Mouse (Mus musculus) neural tube, embryonic 13.5 days (tissue): ENCODE results near the gene C130032M10Rik. TPM values are rescaled to one million over a fixed set of nuclear protein-coding genes. Genes with fewer than 3 reads are reported as not detected.
"Not testable (repeated sequence)": the region's sequence is repeated elsewhere in the genome, so short reads cannot be mapped to it uniquely, and the experiment has no call there.

ENCODE experiments used
- ATAC-seq: fragments of 200-750 bp; cut with Nextera tagmentation; 2 replicates; pipeline ENCODE4 v1.8.0; 2017; ENCODE audit warnings: low read depth, mild to moderate bottlenecking, moderate TSS enrichment, moderate library complexity
- H3K27ac ChIP-seq: fragments of 300-500 bp; sonication (generic); replicated peaks from 2 replicates; pipeline ENCODE4 v1.5.1; 2015; ENCODE audit warnings: moderate library complexity, mild to moderate bottlenecking, inconsistent platforms
- H3K27me3 ChIP-seq: fragments of 300-500 bp; sonication (generic); 2 replicates; pipeline ENCODE4 v1.6.1; 2015; ENCODE audit warnings: mild to moderate bottlenecking, inconsistent platforms
- H3K36me3 ChIP-seq: fragments of 300-500 bp; sonication (generic); 2 replicates; pipeline ENCODE4 v1.6.1; 2015; ENCODE audit warnings: mild to moderate bottlenecking, inconsistent platforms
- H3K4me1 ChIP-seq: fragments of 300-500 bp; sonication (generic); replicated peaks from 2 replicates; pipeline ENCODE4 v1.6.1; 2015; ENCODE audit warnings: inconsistent platforms
- H3K4me2 ChIP-seq: fragments of 300-500 bp; sonication (generic); 2 replicates; pipeline ENCODE4 v1.6.1; 2015; ENCODE audit warnings: inconsistent platforms, mild to moderate bottlenecking, moderate library complexity
- H3K4me3 ChIP-seq: fragments of 300-500 bp; sonication (generic); 2 replicates; pipeline ENCODE4 v1.5.1; 2015; ENCODE audit warnings: mild to moderate bottlenecking, inconsistent platforms
- H3K9ac ChIP-seq: fragments of 300-500 bp; sonication (generic); 2 replicates; pipeline ENCODE4 v1.6.1; 2015; ENCODE audit warnings: moderate library complexity, mild to moderate bottlenecking, inconsistent platforms
- H3K9me3 ChIP-seq: fragments of 300-500 bp; sonication (generic); 2 replicates; pipeline ENCODE4 v1.6.1; 2016; ENCODE audit warnings: inconsistent platforms
- WGBS: fragments of 180-500 bp; shearing (Covaris S2); methylation state at CpG from one replicate; pipeline ENCODE4 v1.1.7; 2015; 5-methylcytosine and 5-hydroxymethylcytosine counted together
- polyA plus RNA-seq: library from polyadenylated mRNA; unstranded; fragments of >200 nt; fragmentation: Nextera tagmentation; extraction: Ambion mirVana; gene quantifications from 2 replicates; pipeline ENCODE4 v1.2.1, GENCODE M21; 2015

The C130032M10Rik gene
- polyA plus RNA-seq, 1 experiment from 2014 or later, result not detected

DNA sequence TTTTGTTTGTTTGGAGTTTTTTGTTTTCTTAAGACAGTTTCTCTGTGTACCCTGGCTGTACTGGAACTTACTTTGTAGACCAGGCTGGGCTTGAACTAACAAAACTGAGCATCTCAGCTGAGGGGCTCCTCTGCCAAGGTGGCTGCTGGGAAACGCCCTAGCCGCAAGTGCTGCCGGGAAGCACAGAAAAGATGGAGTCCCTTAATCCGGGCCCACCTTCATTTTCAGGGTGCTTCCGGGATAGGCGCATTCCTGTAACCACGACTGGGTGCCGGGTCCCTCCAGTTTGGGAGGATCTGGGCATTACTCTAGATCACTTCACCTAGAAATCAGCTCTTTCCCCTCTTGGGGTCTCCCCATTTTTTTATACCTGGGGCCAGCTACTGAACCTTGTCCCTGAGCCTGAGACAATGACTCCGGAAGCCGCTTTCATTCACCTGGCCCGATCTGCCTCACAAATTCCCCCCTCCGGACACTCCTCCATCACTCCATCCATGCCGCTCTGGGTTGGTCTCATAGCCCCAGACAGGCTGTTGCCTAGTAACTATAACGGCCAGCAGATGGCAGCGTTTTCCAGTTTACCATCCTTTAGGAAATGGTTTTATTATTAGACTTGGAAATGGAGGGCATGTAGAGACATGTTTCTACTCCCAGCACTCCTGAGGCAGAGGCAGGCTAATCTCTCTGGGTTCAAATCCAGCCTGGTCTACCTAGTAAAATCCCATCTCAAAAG lies 15.5 kb upstream of the C130032M10Rik start:
- no peak overlapping the region for H3K27ac ChIP-seq
- H3K9me3 ChIP-seq, result no peaks in the 10 kb centered on the region
- H3K36me3 ChIP-seq, result no peaks in the 10 kb centered on the region
- no peaks in the 10 kb centered on the region for H3K27me3 ChIP-seq
- 0 out of 2 replicates have a peak, but pooled peaks cover 3% of the 10 kb centered on the region for H3K4me1 ChIP-seq
- 0 out of 2 replicates have a peak, but pooled peaks have one; percentile 40 for ATAC-seq
- 0 out of 2 replicates have a peak overlapping the region, but pooled peaks have one; percentile 14 for H3K4me2 ChIP-seq
- H3K4me3 ChIP-seq, result no peak overlapping the region
- H3K9ac ChIP-seq, result no peak overlapping the region
- 21% methylated on average over 15 of the region's 15 CpGs for WGBS

DNA sequence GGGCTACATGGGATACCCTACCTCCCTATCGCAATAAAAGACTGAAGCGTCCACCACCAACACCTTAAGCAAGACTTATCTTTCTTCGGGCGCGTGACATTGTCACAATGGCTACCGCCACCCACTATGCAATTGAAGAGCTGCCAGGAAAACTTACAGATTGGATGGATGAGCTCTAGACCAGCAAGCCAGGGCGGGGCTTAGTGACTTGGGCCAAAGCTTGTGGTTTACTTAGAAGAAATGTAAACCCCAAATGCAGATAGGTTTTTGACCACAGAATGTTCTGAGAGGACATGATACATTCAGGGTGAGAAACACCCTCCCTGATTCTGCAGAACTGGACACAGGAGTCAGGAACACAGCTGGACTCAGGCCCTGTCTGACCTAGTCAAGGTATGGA lies 14.4 kb upstream of the C130032M10Rik start:
- H3K27ac ChIP-seq, result no peak overlapping the region
- ATAC-seq, result no peak
- H3K36me3 ChIP-seq, result no peaks in the 10 kb centered on the region
- H3K4me1 ChIP-seq, result 0 out of 2 replicates have a peak, but pooled peaks cover 3% of the 10 kb centered on the region
- no peaks in the 10 kb centered on the region for H3K27me3 ChIP-seq
- H3K9ac ChIP-seq, result no peak overlapping the region
- 95% methylated on average over 7 of the region's 7 CpGs for WGBS
- no peak overlapping the region for H3K4me3 ChIP-seq
- no peaks in the 10 kb centered on the region for H3K9me3 ChIP-seq
- no peak overlapping the region for H3K4me2 ChIP-seq

DNA sequence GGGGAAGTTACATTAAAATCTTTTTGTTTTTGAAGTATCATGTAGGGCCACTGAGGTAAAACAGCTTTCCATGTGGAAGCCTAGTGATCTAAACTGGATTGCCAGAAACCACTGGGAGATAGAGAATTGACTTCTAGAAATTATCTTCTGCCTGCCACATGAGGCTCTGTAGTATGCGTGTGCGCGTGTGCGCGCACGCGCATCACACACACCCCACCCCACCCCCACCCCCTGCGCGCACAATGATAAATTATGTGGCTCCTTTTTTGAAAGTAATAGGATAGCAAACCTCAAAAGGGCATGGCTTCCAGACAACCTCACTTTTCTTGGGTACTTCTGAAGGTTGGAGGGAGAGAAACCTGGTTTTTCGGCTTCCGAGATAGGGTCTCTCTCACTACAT lies 13.6 kb upstream of the C130032M10Rik start:
- 0 out of 2 replicates have a peak, but pooled peaks cover 3% of the 10 kb centered on the region for H3K4me1 ChIP-seq
- H3K4me3 ChIP-seq, result no peak overlapping the region
- no peak for ATAC-seq
- 97% methylated on average over 11 of the region's 11 CpGs for WGBS
- no peaks in the 10 kb centered on the region for H3K36me3 ChIP-seq
- H3K4me2 ChIP-seq, result no peak overlapping the region
- H3K27ac ChIP-seq, result no peak overlapping the region
- H3K9me3 ChIP-seq, result no peaks in the 10 kb centered on the region
- H3K27me3 ChIP-seq, result no peaks in the 10 kb centered on the region
- H3K9ac ChIP-seq, result no peak overlapping the region

DNA sequence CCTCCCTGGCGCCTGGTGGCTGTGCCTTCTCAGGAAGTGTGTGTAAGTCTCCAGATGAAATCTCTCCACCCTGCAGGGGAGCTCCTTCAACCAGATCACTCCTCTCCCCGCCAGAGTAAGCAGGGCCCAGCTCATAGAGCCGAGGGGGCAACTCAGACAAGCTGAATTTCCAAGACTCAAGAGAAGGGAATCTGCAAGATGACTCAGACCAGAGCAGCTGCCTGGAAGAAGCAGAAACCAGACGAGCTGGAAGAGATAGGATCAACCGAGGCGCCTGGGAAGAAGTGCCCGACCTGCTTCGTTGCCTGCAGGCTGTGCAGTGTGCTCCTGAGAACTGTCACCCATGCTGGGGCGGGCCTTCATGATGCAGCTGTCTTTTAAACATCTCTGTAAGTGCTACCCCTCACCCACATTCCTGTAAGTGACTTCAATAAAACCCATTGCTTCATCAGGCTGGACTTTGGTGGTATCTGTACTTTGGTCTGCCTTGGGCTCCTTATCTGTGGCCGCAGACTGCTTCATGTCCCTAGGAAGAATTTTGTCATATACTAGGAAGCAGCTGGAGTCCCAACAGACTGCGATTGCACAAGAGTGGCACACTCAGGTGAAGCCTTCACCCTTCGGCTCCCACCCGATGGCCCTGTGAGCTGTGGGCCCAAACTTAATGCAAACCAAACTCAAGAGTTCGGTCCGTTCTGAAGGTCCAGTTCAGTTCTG lies 12.6 kb upstream of the C130032M10Rik start:
- no peaks in the 10 kb centered on the region for H3K36me3 ChIP-seq
- H3K4me3 ChIP-seq, result no peak overlapping the region
- H3K9me3 ChIP-seq, result no peaks in the 10 kb centered on the region
- H3K9ac ChIP-seq, result no peak overlapping the region
- 76% methylated on average over 15 of the region's 15 CpGs for WGBS
- H3K4me1 ChIP-seq, result 0 out of 2 replicates have a peak, but pooled peaks cover 3% of the 10 kb centered on the region
- ATAC-seq, result no peak
- H3K27ac ChIP-seq, result no peak overlapping the region
- no peaks in the 10 kb centered on the region for H3K27me3 ChIP-seq
- no peak overlapping the region for H3K4me2 ChIP-seq

DNA sequence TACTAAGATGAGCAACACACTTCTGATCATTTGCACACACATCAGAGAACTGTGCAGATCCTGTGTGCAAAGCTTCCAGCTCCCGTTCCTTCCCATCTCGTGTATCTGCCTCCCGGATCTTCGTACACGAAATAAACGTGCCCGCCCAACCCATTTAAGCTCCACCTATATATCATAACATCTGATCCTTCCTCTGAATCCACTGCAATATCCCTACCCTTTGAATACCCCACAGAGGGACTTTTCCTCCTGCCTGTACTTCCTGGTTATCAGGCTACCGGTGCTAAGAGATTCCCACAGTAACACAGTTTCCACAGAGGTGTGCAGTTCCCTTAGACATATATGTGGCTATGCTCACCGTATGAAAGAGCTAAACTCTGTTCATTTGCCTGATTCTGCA lies 10.7 kb upstream of the C130032M10Rik start, which contains the start of gene Ccr4:
Gene Ccr4 (minus strand): TSS at position 101 of the 400 bp plus-strand sequence.
- ATAC-seq, result no peak
- Histone ChIP-seq H3K4me2 (no peak within 1 kb of the TSS), H3K9me3 (no peaks in the 10 kb centered on the region), H3K9ac (no peak within 1 kb of the TSS), H3K4me3 (no peak within 1 kb of the TSS), H3K27me3 (no peaks in the 10 kb centered on the region), H3K27ac (no peak within 1 kb of the TSS), H3K36me3 (no peaks in the 10 kb centered on the region; the same call in 1 of the 2 replicates), H3K4me1 (no peaks in the 10 kb centered on the region)
- 89% methylated on average over 9 of the region's 9 CpGs for WGBS

DNA sequence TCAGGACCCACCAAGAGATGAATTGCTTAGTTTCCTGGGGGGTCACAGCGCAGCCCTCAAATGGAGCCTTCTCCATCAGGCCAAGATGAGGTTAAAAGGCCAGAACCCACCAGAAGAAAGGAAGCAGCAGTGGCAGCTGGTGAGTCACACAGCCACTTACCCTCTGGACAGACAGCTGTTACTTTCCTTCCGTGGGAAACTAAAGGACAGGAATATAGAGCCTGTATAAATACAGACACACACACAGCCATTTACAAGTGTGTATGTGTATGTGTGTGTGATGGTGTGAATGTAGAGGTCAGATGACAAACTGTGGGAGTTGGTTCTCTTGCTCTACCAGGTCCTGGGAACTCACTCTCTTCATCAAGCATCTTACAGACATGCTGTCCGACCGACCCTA lies 8.9 kb upstream of the C130032M10Rik start:
- H3K9me3 ChIP-seq, result peaks cover 7% of the 10 kb centered on the region
- H3K27ac ChIP-seq, result no peak overlapping the region
- WGBS, result 79% methylated on average over 4 of the region's 4 CpGs
- no peak overlapping the region for H3K4me2 ChIP-seq
- no peak overlapping the region for H3K4me3 ChIP-seq
- H3K36me3 ChIP-seq, result peaks cover 4% of the 10 kb centered on the region; the same call in 1 of the 2 replicates
- no peak for ATAC-seq
- H3K4me1 ChIP-seq, result no peaks in the 10 kb centered on the region
- H3K27me3 ChIP-seq, result no peaks in the 10 kb centered on the region
- H3K9ac ChIP-seq, result no peak overlapping the region

DNA sequence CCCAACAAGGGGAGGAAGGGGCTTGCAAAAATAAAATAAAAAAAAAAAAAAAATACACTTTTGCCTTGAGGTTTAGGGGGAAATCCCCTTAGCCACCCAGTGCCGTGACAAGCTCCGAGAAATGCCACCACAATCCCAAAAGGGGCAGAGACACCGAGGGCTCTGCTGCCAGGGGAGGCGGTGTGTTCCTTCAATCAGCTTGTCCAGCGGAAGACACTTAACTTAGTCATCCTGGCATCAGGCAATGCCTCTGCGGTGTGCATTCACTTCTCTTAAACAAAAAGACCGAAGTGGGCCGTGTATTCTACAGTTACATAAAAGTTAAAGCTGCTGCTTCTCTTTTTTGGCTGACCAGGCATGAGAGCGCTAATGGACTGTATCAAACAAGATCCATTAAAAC lies 8.1 kb upstream of the C130032M10Rik start:
- H3K27me3 ChIP-seq, result no peaks in the 10 kb centered on the region
- no peak overlapping the region for H3K9ac ChIP-seq
- H3K4me3 ChIP-seq, result no peak overlapping the region
- peaks cover 10% of the 10 kb centered on the region for H3K36me3 ChIP-seq
- H3K4me1 ChIP-seq, result no peaks in the 10 kb centered on the region
- no peak overlapping the region for H3K4me2 ChIP-seq
- 94% methylated on average over 9 of the region's 9 CpGs for WGBS
- no peak overlapping the region for H3K27ac ChIP-seq
- H3K9me3 ChIP-seq, result peaks cover 14% of the 10 kb centered on the region
- no peak for ATAC-seq

DNA sequence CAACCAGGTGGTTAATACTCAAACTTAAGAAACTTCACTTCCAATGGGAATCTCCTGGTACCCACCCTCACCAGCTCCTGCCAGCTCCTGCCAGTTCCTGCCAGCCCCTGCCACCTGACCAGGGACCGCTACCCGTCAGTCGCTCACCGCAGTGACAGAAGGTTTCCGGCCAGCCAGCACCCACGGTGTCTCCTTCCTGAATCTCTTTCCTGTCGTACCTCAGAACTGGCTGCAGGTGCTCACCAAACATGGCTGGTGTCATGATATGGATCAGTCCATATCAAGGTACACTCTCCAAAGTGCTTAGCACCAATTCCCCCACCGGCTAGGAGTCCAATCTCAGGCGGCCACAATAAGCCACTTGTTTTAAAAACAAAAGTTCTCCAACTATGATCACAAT lies 5.7 kb upstream of the C130032M10Rik start:
- Histone ChIP-seq H3K4me2 (no peak overlapping the region), H3K36me3 (peaks cover 29% of the 10 kb centered on the region), H3K9ac (no peak overlapping the region), H3K27ac (no peak overlapping the region), H3K9me3 (peaks cover 32% of the 10 kb centered on the region), H3K4me3 (no peak overlapping the region), H3K27me3 (no peaks in the 10 kb centered on the region), H3K4me1 (no peaks in the 10 kb centered on the region)
- ATAC-seq, result no peak
- WGBS, result 93% methylated on average over 9 of the region's 9 CpGs

DNA sequence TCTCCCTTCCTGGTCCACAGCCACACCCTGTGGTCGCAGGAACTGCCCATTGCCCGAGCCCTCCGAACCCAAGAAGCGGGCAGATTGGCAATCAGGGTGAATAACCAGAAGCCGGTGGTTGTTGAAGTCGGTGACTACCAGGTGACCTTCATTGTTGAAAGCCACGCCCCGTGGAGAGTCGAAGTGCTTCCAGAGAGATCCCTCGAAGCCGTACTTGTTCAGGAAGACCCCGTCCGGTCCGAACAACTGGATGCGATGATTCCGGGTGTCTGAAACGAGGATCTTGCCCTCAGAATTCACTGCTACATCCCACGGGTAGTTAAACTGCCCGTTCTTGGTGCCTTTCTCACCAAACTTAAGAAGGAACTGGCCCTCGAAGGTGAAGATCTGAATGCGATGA lies 2.7 kb upstream of the C130032M10Rik start:
- Histone ChIP-seq H3K4me3 (no peak overlapping the region), H3K4me1 (no peaks in the 10 kb centered on the region), H3K9me3 (peaks cover 32% of the 10 kb centered on the region), H3K36me3 (peaks cover 29% of the 10 kb centered on the region), H3K4me2 (no peak overlapping the region), H3K9ac (no peak overlapping the region), H3K27me3 (no peaks in the 10 kb centered on the region), H3K27ac (no peak overlapping the region)
- 96% methylated on average over 21 of the region's 21 CpGs for WGBS
- no peak for ATAC-seq

DNA sequence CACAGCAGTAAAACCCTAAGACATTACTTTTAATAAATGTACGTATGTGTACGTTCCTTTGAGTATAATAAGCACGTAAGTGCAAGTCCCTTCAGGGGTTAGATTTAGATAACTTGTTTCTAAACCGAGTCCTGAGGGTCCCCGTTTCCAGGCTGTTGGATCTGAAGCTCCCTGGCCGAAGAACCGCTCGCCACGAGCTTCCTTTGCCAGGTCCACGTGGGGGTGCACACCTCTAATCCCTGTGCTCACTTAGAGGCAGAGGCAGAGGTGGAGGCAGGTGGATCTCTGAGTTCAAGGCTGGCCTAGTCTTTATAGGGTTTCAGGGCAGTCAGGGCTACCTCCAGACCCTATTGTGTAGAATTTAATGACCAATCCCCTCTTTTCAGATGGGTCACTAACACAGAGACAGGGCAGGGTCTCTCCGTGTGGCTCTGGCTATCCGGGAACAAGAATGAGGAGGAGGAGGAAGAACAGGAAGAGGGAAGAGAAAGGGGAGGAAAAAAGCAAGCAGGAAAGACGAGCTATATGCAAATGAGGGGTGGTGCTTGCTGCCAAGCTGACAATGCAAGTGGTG lies 2.5 kb downstream of the C130032M10Rik start:
- H3K4me3 ChIP-seq, result no peak overlapping the region
- no peaks in the 10 kb centered on the region for H3K27me3 ChIP-seq
- 84% methylated on average over 13 of the region's 13 CpGs for WGBS
- H3K36me3 ChIP-seq, result peaks cover 12% of the 10 kb centered on the region
- H3K4me1 ChIP-seq, result no peaks in the 10 kb centered on the region
- ATAC-seq, result no peak
- no peak overlapping the region for H3K27ac ChIP-seq
- no peak overlapping the region for H3K4me2 ChIP-seq
- H3K9me3 ChIP-seq, result peaks cover 13% of the 10 kb centered on the region
- no peak overlapping the region for H3K9ac ChIP-seq

DNA sequence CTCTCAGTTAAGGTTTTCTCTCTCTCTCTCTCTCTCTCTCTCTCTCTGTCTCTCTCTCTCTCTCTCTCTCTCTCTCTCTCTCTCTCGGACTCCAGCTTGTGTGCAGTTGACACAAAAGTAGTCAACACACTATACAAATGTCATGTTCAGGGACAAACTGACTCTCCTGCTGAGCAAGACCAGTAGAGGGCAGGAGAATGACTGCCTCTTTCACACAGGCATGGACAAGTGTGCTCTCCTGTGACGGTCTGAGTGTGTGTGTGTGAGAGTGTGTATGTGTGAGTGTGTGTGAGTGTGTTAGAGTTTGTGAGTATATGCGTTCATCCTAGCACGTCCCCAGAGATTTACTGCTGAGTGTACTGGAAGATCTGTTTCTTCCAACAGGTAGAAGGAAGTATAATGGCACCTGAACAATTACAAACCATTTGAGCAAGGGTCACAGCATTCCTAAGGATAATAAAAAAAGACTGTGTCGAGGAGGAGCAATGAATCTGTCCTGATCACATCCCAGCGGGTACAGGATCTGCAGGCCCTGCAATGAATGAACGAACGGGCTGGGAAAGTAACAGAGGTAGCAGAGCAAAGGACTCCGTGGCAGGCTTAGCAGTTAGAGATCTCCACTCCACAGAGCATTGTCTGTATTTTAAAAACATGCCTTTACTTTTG lies 3.4 kb downstream of the C130032M10Rik start:
- ATAC-seq, result no peak
- Histone ChIP-seq H3K36me3 (peaks cover 3% of the 10 kb centered on the region), H3K4me2 (no peak overlapping the region), H3K27ac (no peak overlapping the region), H3K27me3 (no peaks in the 10 kb centered on the region), H3K9me3 (peaks cover 3% of the 10 kb centered on the region), H3K4me3 (no peak overlapping the region), H3K9ac (no peak overlapping the region), H3K4me1 (no peaks in the 10 kb centered on the region)
- WGBS, result 44% methylated on average over 9 of the region's 9 CpGs

DNA sequence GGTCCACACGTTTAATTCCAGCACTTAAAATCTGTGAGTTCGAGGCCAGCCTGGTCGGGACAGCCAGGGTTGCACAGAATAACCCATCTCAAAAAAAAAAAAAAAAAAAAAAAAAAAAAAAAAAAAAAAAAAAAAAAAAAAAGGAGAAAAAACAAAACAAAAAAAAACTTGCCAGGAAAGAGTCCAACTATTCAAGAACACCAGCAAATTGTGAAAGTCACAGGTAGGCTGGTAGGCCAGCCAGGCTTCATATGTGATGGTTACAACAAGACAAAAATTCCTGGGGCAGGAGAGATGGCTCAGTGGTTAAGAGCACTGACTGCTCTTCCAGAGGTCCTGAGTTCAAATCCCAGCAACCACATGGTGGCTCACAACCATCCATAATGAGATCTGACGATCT lies 5.0 kb downstream of the C130032M10Rik start:
- H3K27me3 ChIP-seq, H3K27ac ChIP-seq, H3K4me1 ChIP-seq, H3K4me2 ChIP-seq, ATAC-seq, H3K9me3 ChIP-seq, H3K36me3 ChIP-seq, H3K4me3 ChIP-seq, H3K9ac ChIP-seq: not testable (repeated sequence)
- WGBS, result 78% methylated on average over 4 of the region's 4 CpGs
